Mouse (Mus musculus): ENCODE measurements around the gene Zswim8. TPM values are rescaled to one million over a fixed set of nuclear protein-coding genes. Genes with fewer than 3 reads are reported as not detected.

Gene Zswim8
- polyA plus RNA-seq, 1 experiment from 2014 or later: 31.8 TPM

DNA sequence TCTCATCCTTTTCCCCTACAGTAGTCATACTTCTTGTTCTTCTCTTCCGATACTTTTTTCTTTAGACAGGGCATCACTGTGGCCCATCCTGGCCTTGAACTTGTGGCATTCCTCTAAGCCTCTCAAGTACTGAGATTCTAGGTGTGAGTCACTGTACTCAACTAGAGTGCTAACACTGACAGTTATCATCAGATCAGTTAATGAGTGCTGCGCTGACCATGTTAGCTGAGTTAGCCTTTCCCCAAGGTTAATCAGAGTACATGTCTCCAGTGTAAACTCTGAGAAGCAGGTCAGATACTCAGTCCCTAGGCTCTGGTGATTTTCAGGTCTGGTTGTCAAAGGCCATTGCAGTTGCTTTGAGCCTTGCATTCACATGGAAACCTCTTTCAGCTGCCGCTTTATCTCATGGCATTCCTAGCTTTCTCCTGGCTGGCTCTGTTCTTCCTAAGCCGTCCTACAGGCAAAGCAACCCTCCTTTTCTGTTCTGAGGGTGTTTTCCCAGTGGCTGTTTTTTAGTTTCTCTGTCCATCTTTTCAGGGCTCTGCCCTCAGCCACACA is 42.2 kb downstream of the Zswim8 start:
- no peak overlapping the region for H3K27ac ChIP-seq (ENCODE audit: low read depth, low read length)
- ATAC-seq: no peak
- no peak for DNase-seq (ENCODE audit: low spot score)
- 90% methylated on average over 4 of the region's 4 CpGs for WGBS
- no peak overlapping the region for H3K9ac ChIP-seq (ENCODE audit: low read length)
- H3K4me2 ChIP-seq (ENCODE audit: low read length): no peak overlapping the region
- H3K4me1 ChIP-seq (ENCODE audit: control insufficient read depth, insufficient read depth, low read length): no peaks in the 10 kb centered on the region
- peaks cover 26% of the 10 kb centered on the region for H3K36me3 ChIP-seq (ENCODE audit: control insufficient read depth, insufficient read depth, low read length)
- H3K4me3 ChIP-seq (ENCODE audit: low read depth, low read length): no peak overlapping the region
- H3K9me3 ChIP-seq (replicated peaks; ENCODE audit: control insufficient read depth, low read length): no peaks in the 10 kb centered on the region
- H3K27me3 ChIP-seq (replicated peaks; ENCODE audit: control insufficient read depth, insufficient read depth, low read length): no peaks in the 10 kb centered on the region

DNA sequence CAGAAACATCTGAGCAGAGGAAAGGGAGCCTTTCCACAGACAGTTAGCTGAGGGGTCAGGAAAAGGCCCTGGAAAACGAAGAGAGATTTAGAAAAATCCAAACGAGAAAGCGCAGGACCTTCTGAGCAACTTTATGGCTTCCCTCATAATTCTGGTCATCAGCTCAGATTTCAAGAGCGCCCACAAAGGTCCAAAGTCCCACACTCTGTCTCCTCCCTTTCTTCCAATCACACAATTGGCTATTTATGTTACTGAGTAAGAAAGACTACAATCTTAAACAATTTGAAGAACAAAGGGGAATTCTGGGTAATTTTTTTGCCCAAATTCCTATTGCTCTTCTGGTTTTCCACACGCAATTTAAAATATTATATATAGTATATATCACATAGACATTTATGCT is 43.2 kb downstream of the Zswim8 start:
- Histone ChIP-seq H3K9ac (ENCODE audit: low read length) (no peak overlapping the region), H3K4me2 (ENCODE audit: low read length) (no peak overlapping the region), H3K27ac (ENCODE audit: low read depth, low read length) (no peak overlapping the region), H3K9me3 (replicated peaks; ENCODE audit: control insufficient read depth, low read length) (no peaks in the 10 kb centered on the region), H3K4me3 (ENCODE audit: low read depth, low read length) (no peak overlapping the region), H3K4me1 (ENCODE audit: control insufficient read depth, insufficient read depth, low read length) (no peaks in the 10 kb centered on the region), H3K27me3 (replicated peaks; ENCODE audit: control insufficient read depth, insufficient read depth, low read length) (no peaks in the 10 kb centered on the region), H3K36me3 (ENCODE audit: control insufficient read depth, insufficient read depth, low read length) (peaks cover 30% of the 10 kb centered on the region)
- 94% methylated on average over 5 of the region's 5 CpGs for WGBS
- DNase-seq (ENCODE audit: low spot score) (no peak), ATAC-seq (no peak)

DNA sequence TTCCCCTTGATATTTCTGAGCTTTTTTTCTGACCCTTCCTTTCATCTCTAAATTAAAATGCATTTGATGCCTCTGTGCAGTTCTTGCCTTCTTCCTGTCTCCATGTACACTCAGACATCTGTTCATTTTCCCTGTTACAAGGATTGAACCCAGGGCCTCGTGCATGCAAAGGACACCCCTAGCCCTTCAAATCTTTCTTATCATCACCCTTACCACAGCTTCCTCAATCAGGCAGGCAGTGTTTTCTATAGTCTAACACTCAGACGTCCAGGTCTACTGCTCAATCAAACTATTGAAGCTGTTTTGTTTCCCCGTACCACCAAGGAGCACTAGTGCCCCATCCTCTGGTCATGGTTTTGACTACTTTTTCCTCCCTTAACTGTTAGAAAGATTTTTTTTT is 46.4 kb downstream of the Zswim8 start:
- no peak overlapping the region for H3K9ac ChIP-seq (ENCODE audit: low read length)
- no peaks in the 10 kb centered on the region for H3K27me3 ChIP-seq (replicated peaks; ENCODE audit: control insufficient read depth, insufficient read depth, low read length)
- H3K4me1 ChIP-seq (ENCODE audit: control insufficient read depth, insufficient read depth, low read length): no peaks in the 10 kb centered on the region
- ATAC-seq (no peak), DNase-seq (ENCODE audit: low spot score) (no peak)
- H3K27ac ChIP-seq (ENCODE audit: low read depth, low read length): no peak overlapping the region
- H3K36me3 ChIP-seq (ENCODE audit: control insufficient read depth, insufficient read depth, low read length): peaks cover 52% of the 10 kb centered on the region
- H3K9me3 ChIP-seq (replicated peaks; ENCODE audit: control insufficient read depth, low read length): no peaks in the 10 kb centered on the region
- no peak overlapping the region for H3K4me3 ChIP-seq (ENCODE audit: low read depth, low read length)
- no peak overlapping the region for H3K4me2 ChIP-seq (ENCODE audit: low read length)
- 87% methylated on average over 3 of the region's 3 CpGs for WGBS

DNA sequence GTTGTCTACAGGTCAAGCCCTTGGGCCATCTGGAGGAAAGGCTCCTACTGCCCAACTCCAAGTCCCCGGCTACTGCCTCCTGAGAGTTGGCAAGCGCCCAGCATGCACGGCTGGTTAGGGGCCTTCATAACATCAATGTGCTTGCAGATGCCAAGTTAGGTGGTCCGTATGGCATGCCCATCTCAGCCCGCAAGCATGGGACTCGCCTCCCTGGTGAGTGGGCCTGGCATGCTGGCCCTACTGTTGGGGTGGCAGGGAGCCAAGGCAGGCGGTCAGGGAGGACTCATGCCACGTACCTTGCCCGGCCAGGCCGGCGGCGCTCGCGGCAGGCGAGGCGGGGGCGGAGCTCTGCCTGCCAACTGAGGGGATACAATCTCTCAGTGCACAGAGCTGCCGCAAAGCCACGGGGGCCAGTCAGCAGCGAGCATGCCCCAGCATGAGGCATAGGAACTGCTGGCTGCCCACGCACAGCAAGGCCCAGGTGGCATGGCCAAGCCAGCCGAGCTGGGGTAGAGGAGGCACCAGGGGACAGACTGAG is 50.1 kb downstream of the Zswim8 start:
- Histone ChIP-seq H3K36me3 (ENCODE audit: control insufficient read depth, insufficient read depth, low read length) (peaks cover 83% of the 10 kb centered on the region), H3K27ac (ENCODE audit: low read depth, low read length) (no peak overlapping the region), H3K4me2 (ENCODE audit: low read length) (no peak overlapping the region), H3K27me3 (replicated peaks; ENCODE audit: control insufficient read depth, insufficient read depth, low read length) (no peaks in the 10 kb centered on the region), H3K9ac (ENCODE audit: low read length) (no peak overlapping the region), H3K9me3 (replicated peaks; ENCODE audit: control insufficient read depth, low read length) (no peaks in the 10 kb centered on the region), H3K4me1 (ENCODE audit: control insufficient read depth, insufficient read depth, low read length) (no peaks in the 10 kb centered on the region), H3K4me3 (ENCODE audit: low read depth, low read length) (no peak overlapping the region)
- WGBS: 89% methylated on average over 22 of the region's 22 CpGs
- DNase-seq (ENCODE audit: low spot score) (no peak), ATAC-seq (no peak)

DNA sequence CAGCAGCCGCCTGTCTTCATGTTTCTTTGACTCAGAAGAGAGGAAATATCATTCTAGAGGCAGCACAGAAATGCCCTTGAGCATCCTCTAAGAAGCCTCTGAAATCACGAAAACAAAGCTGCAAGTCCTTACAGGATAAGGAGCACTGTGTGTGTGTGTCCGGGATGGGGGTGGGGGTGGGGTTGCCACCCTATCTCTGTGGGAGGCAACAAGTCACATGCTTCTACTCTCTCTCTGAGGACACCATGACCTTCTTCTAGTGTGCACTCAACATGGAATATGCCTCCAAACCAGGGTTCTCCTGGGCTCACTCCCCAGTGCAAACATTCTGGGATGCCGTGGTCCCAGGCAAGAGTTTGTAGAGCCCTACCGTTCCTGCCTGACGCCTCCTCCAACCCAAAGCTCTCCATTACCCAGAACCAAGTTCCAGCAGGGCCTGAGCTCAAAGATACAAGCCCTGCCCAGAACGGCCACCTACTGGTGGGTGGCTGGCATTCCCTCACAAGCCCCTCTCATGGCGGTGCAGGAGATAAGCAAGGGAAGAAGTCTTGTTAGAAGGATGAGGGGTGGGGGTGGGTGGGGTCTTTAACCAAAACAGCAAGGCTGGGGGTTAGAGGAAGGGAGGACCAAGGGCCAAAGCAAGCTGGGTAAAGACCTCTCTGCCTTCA is 51.5 kb downstream of the Zswim8 start:
- H3K4me2 ChIP-seq (ENCODE audit: low read length): no peak overlapping the region
- no peak overlapping the region for H3K4me3 ChIP-seq (ENCODE audit: low read depth, low read length)
- no peak overlapping the region for H3K27ac ChIP-seq (ENCODE audit: low read depth, low read length)
- no peaks in the 10 kb centered on the region for H3K9me3 ChIP-seq (replicated peaks; ENCODE audit: control insufficient read depth, low read length)
- no peaks in the 10 kb centered on the region for H3K27me3 ChIP-seq (replicated peaks; ENCODE audit: control insufficient read depth, insufficient read depth, low read length)
- H3K9ac ChIP-seq (ENCODE audit: low read length): no peak overlapping the region
- no peak for ATAC-seq
- no peaks in the 10 kb centered on the region for H3K4me1 ChIP-seq (ENCODE audit: control insufficient read depth, insufficient read depth, low read length)
- DNase-seq (ENCODE audit: low spot score): no peak
- WGBS: 82% methylated on average over 8 of the region's 8 CpGs
- H3K36me3 ChIP-seq (ENCODE audit: control insufficient read depth, insufficient read depth, low read length): peaks cover 93% of the 10 kb centered on the region

DNA sequence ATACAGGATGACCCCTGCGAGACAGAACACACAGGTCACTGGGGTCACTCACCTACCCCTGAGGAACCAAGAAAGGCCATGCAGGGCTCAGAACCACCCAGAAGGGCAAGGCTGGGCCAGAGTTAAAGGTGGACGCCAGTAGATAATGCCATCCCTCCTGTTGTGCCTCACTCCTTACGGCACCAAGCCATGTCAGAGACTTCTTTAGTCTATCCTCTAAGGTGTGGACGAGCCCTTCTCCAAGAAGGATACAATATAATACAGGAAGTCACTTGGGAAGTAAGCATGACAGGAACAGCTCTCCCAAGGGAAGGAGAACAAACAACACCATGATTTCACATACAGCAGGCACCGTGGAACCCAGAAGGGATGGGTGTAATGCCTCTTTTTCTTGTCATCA is 57.6 kb downstream of the Zswim8 start:
- Histone ChIP-seq H3K27me3 (replicated peaks; ENCODE audit: control insufficient read depth, insufficient read depth, low read length) (no peaks in the 10 kb centered on the region), H3K9me3 (replicated peaks; ENCODE audit: control insufficient read depth, low read length) (no peaks in the 10 kb centered on the region), H3K4me1 (ENCODE audit: control insufficient read depth, insufficient read depth, low read length) (no peaks in the 10 kb centered on the region), H3K4me2 (ENCODE audit: low read length) (no peak overlapping the region), H3K36me3 (ENCODE audit: control insufficient read depth, insufficient read depth, low read length) (peaks cover 66% of the 10 kb centered on the region), H3K9ac (ENCODE audit: low read length) (no peak overlapping the region), H3K27ac (ENCODE audit: low read depth, low read length) (no peak overlapping the region), H3K4me3 (ENCODE audit: low read depth, low read length) (no peak overlapping the region)
- ATAC-seq: no peak
- DNase-seq (ENCODE audit: low spot score): no peak
- 90% methylated on average over 5 of the region's 5 CpGs for WGBS

GRCm38 (mm10) chr14:20765642-20766258 is 58.4 kb downstream of the Zswim8 start:
- Histone ChIP-seq H3K9me3 (replicated peaks; ENCODE audit: control insufficient read depth, low read length) (no peaks in the 10 kb centered on the region), H3K4me2 (ENCODE audit: low read length) (no peak overlapping the region), H3K4me1 (ENCODE audit: control insufficient read depth, insufficient read depth, low read length) (no peaks in the 10 kb centered on the region), H3K27ac (ENCODE audit: low read depth, low read length) (no peak overlapping the region), H3K36me3 (ENCODE audit: control insufficient read depth, insufficient read depth, low read length) (peaks cover 63% of the 10 kb centered on the region), H3K27me3 (replicated peaks; ENCODE audit: control insufficient read depth, insufficient read depth, low read length) (no peaks in the 10 kb centered on the region), H3K9ac (ENCODE audit: low read length) (no peak overlapping the region), H3K4me3 (ENCODE audit: low read depth, low read length) (no peak overlapping the region)
- ATAC-seq (peak; percentile 73), DNase-seq (ENCODE audit: low spot score) (peak; percentile 91)
- 29% methylated on average over 12 of the region's 12 CpGs for WGBS

DNA sequence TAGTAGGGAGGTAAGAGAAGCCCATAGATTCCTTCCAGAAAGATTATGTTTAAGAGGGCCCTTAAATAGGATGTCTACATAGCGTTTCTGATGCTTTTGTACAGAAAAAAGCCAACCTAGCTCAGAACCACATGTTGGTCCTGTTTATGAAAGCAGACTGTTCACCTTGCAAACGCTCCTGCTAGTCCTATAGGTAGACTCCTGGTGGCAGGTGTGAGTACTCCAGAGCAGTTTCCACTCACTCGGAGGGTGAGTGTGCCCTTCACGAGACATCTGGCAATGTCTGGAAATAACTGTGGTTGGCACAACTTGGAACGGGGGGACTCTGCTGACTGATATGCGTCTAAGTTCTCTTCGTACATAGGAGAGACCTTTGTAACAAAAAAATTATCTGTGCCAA is 60.6 kb downstream of the Zswim8 start:
- no peaks in the 10 kb centered on the region for H3K27me3 ChIP-seq (replicated peaks; ENCODE audit: control insufficient read depth, insufficient read depth, low read length)
- DNase-seq (ENCODE audit: low spot score): no peak
- no peaks in the 10 kb centered on the region for H3K9me3 ChIP-seq (replicated peaks; ENCODE audit: control insufficient read depth, low read length)
- no peaks in the 10 kb centered on the region for H3K4me1 ChIP-seq (ENCODE audit: control insufficient read depth, insufficient read depth, low read length)
- H3K4me3 ChIP-seq (ENCODE audit: low read depth, low read length): no peak overlapping the region
- no peak for ATAC-seq
- no peak overlapping the region for H3K9ac ChIP-seq (ENCODE audit: low read length)
- H3K27ac ChIP-seq (ENCODE audit: low read depth, low read length): no peak overlapping the region
- H3K4me2 ChIP-seq (ENCODE audit: low read length): no peak overlapping the region
- 93% methylated on average over 7 of the region's 7 CpGs for WGBS
- H3K36me3 ChIP-seq (ENCODE audit: control insufficient read depth, insufficient read depth, low read length): peaks cover 47% of the 10 kb centered on the region

DNA sequence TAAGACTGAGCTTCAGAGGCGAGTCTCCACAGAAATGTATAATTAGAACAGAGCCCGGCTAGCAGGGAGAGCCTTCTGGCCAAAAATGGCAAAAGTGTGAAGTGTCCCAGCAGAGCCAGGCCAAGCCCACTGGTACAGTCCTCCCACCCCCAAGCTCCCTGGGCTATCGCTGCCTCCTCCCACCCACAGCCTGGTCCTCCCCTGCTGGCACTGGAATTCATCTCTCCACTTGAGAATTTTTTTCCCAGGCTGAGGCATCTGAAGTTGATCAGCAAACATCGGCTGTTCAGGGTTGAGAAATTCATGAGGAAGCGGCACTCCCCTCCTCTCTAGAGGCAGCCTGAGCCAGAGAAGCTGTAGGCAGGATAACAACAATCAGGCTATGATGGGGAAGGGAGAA is 61.2 kb downstream of the Zswim8 start:
- H3K27ac ChIP-seq (ENCODE audit: low read depth, low read length): no peak overlapping the region
- H3K27me3 ChIP-seq (replicated peaks; ENCODE audit: control insufficient read depth, insufficient read depth, low read length): no peaks in the 10 kb centered on the region
- no peak overlapping the region for H3K9ac ChIP-seq (ENCODE audit: low read length)
- no peaks in the 10 kb centered on the region for H3K9me3 ChIP-seq (replicated peaks; ENCODE audit: control insufficient read depth, low read length)
- no peak for ATAC-seq
- no peak overlapping the region for H3K4me2 ChIP-seq (ENCODE audit: low read length)
- H3K4me1 ChIP-seq (ENCODE audit: control insufficient read depth, insufficient read depth, low read length): no peaks in the 10 kb centered on the region
- no peak for DNase-seq (ENCODE audit: low spot score)
- H3K4me3 ChIP-seq (ENCODE audit: low read depth, low read length): no peak overlapping the region
- H3K36me3 ChIP-seq (ENCODE audit: control insufficient read depth, insufficient read depth, low read length): peaks cover 41% of the 10 kb centered on the region
- WGBS: 87% methylated on average over 5 of the region's 5 CpGs

All from forebrain, embryonic 14.5 days (tissue).